Mouse (Mus musculus): ENCODE measurements around the gene Boc.

Boc gene

DNA sequence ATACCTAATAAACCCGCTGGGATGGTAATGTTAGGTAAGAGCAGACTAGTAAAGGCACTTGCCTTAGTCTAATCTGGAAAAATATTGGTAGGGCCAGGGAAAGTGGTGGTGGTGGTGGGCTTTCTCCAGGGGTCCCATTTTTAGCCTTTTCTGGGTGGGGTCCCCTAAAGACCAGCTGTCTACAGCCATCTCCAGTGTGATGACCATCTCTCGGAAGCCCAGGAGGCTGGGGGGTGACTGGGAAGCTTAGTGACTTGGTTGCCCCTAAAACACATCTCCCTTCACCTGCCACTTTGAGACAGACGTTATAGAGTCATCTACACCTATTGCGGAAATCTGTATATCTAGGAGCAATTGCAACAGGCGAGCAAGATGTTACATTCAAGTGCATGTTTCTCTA is 6.0 kb downstream of the Boc start:
- DNase-seq (ENCODE audit: low spot score): no peak

DNA sequence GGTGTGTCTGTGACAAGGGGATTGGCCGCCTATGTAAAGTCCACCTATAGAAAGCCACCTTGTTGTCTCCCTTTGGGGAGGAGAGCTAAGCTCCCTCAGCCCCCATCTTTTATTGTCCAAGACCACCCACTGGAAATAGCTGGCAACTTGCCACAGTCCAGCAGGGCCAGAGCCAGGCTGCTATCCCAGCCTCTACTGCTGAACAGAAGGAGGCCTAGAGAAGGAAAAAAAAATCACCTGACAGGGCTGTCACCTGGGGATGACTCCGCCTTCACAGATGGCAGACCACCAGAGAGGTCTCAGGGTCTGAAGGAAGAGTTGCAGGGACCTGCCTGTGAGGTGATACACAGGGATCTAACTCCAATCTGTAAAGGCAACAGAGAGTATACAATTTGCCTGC is 6.7 kb downstream of the Boc start:
- no peak for DNase-seq (ENCODE audit: low spot score)

DNA sequence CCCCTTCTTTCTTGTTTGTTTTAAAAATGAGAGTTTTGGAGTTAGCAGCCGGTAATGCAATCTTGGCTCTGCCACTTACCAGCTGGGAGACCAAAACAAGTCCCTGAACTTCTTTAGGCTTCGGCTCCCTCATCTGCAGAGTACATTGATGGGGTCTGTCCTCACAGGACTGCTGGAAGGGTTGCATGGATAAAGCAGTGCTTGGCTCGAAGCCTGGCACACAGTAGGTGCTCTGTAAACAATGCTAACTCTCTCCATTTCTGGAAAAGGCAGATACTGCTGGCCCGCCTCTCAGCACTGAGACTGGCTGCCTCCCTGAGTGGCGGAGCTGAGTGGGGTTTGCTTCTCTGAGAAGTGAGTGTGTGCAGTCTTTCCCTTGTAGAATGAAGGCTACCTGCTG is 7.2 kb downstream of the Boc start:
- no peak for DNase-seq (ENCODE audit: low spot score)

DNA sequence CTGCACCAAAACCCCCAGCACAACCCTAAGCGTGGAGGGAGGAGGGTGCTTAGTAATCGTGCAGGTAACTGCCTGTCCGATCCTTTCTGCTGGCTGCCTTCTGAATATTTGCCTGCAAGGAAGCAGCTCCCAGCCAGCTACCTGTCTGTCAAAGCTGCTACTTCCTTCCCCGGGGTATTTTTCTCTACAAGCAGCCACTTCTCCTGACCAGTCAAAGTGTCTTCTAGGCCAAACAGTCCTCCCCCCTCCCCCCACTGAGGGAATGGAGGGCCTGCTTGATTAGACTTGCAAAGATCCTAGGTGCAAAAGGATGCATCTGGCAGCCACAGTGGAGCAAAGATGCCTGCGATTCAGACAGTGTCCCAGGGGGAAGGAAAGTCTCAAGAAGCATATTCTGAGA is 7.9 kb downstream of the Boc start:
- DNase-seq (ENCODE audit: low spot score): no peak

DNA sequence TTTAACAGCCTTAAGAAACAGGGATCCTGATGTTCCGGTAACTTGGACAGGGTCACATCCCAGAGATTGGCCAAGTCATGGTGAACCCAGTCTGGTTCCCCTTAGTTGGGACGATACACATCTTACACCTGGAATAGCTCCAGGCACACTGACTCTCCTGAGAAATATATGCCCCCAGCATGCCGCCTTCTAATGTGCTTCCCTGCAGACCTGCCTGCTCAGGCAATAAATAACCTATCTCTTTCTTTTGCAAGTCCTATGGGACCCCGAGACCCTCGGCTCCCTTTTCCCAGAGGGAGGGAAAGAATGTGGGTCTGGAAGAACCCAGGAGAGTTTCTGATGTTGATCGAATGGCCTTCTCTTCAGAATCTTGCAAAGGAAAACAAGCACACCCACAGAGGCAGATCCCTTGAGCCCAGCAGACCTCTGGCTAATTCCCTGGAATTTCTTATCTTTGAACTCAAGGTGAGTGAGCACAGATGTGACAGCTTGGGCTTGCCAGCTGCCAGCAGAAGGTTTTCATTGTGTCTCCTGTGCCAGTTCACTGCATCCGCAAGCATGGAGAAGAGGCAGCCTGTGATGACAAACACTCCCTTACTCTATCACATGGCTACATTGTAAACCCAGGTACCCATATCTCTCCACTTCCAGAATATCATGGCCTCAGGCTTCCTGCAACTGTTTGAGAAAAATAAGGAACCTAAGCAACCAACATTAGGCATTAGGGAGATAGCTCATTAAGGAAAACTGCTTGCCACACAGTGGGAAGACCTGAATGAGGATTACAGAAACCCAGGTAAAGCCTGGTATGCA is 8.6 kb downstream of the Boc start:
- DNase-seq (ENCODE audit: low spot score): no peak

DNA sequence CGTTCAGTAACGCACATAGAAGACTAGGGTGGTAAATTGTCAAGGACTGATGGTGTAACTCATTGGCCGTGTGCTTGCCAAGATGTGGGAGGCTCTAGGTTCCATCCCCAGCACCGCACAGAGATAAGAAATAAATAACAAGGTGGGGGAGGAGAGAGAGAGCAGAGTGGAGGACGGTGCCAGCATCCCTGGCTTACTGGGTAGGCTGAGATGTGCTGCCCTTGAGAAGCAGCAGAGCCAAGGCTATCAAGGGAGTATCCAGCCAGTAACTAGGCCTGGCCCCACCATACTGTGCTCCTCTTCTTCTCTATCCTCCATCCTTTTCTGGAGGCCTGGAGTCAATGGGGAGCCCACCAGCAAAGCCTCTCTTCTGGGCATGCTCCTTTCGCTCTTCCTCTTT is 9.3 kb downstream of the Boc start:
- DNase-seq (ENCODE audit: low spot score): no peak

DNA sequence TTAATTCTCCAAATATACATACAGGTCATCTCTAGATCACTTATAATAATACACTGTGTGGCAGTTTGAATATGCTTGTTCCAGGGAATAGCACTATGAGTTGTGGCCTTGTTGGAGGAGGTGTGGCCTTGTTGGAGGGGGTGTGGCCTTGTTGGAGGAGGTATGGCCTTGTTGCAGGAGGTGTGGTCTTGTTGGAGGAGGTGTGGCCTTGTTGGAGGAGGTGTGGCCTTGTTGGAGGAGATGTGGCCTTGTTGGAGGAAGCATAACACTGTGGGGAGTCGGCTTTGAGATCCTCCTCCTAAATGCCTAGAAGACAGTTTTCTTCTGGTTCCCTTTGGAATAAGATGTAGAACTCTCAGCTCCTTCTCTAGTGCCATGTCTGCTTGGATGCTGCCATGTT is 10.7 kb downstream of the Boc start:
- no peak for DNase-seq (ENCODE audit: low spot score)

DNA sequence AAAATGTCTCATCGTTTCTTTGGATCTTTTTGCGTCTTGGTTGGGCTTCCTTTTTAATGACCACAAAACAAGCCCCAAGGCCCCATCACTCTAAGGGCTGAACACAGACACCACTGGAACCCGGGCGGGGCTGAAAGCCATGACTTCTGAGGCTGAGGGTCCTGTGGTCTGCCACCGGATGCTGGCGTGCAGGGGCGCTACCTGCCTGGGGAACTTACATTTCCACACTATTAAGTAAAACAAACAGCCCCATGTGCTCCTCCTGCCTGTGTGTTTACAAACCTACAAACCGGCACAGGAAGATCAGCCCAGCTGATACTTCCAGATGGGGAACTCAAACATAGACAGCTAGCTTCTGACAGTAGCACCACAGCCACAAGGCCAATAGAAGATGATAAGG is 11.9 kb downstream of the Boc start:
- no peak for DNase-seq (ENCODE audit: low spot score)

DNA sequence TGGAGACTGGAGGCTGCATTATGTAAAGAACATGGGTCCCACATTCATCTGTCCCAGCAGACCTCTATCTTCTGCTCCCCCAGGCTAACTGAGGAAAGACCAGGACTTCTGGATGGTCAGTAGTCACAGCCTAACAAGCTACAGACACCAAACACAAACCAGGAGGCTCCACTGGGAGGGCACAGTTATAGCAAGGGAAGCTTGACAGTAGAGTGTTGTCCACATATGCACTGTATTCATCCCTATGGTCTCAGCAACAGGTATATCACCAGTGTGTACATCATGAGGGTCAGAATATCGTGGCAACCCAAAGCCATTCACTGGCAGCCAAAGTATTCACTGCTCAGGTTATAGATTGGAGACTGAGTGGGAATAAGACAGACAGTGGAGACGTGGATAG is 12.8 kb downstream of the Boc start:
- no peak for DNase-seq (ENCODE audit: low spot score)

DNA sequence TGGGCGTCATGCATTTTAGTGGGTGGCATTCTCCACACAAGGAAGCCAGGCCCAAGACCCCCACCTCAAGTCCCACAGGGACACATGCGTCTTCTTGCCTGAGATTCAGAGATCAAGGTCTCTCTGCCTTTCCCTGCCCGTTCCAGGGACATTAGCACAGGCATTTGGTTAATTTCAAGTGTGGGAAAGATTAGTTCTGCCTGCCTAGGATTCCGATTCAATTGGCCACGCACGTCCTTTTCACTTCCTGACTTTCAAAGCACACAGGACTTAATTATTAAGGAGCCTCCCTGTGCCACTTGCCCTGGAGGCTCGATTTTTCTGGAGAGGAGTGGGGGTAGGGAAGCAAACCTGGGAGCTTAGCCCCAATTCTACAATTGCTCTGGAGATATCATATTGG is 13.5 kb downstream of the Boc start:
- DNase-seq (ENCODE audit: low spot score): no peak

DNA sequence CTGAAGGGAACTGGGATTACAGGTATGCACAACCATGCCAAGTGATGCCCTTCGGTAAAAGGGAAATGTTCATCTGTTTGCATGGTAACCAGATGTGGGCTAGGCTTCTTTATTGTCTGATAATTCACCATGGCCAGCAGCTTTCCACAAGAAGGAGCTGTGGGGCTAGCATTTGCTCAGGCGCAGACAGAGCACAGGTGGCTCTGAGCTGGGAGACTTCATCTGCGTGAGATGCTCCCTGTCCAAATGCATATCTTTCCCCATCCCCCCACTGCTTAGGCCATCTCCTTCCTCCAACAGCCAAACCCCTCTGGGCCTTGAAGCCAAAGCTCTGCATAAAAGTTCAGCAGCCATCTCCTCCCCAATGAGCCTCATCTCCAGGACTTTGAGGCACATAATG is 15.6 kb downstream of the Boc start:
- DNase-seq (ENCODE audit: low spot score): no peak

DNA sequence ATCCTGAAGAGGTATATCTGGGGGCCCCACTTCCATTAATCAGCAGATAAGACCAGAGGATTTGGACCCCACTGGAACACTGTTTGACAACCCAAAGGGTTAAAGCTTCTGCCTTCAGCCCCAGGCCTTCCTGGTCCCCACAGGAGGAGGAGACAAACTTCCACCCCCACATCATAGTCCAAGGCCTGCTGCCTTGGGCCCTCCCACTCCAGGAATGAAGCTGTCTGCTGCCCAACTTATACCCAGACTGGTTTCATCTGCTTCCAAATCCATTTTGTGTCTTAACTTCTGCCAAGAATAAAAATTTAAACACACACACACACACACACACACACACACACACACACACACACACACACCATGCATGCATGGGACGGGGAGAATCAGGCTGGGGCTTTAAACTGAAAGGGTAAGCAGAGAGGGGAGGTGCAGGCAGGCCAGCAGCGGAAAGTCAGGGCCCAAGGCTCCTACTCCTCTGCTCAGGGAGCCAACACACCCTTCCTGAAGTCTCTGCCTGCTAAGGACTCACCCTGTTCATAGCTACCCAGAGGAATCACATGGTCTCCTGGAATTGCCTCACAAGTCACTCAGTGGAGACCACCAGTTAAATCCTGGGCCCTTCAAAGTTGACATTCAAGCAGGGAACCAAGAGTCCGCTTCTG is 16.5 kb downstream of the Boc start:
- no peak for DNase-seq (ENCODE audit: low spot score)

DNA sequence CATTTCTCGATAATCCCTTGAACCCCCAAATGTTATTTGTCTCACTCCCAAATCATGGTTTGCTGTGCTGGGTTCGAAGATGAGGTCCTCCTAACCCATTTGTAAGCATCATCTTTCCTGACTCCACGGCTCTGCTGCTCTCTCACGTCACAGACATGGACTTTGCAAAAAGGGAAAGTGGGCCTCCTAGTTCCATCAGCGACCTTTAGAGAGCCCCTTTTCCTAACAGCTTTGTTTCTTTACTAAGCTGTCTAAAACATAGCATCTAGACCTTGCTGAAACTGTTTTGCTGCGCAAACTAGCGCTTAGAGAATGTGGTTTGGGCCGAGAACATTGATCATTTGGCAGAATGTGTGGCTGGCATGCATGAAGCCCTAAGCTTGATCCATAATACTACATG is 19.1 kb downstream of the Boc start:
- DNase-seq (ENCODE audit: low spot score): no peak

DNA sequence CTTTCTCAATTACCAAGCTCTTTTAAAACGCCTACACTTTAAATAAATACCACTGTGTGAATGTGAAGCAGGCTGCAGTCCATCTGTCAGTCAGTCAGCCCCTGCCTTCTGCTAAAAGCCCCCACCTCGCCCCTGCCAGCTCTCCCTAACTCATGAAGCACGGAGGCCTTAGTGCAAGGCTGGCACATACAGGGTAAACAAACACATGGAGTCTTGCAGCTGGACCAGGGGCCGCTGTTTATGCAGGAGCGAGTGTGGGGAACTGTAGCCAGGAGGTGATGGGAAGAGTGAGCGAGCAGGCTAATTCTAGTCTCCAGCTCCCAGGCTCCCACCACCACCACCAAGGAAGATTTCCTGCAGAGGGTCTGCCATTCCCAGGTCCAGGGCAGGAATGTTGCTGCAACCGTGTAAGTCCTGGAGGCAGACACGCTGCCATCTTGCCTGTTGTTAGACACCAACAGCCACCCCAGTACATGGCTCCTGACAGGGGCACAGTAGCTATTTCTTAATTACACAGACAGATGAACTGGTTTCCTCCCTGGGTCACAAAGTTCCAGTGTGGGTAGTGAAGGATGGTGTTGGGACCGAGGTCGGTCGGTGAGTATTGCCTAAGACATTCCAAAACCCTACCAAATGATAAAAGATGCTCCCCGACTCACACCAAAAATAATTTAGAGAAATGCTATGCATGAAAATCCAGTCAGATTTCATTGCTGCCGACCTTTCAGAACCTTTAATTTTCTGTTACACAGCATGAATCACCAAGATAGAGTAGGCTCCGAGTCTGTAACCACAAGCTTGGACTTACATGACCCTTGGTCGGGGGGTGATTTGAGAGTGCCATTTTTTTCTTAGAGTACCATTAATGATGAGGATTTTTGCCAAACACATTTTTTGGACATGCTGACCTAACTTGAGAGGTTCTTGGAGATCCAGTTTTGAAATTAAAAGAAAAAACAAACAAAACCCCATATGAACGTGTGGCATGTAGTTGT is 20.0 kb downstream of the Boc start:
- no peak for DNase-seq (ENCODE audit: low spot score)

DNA sequence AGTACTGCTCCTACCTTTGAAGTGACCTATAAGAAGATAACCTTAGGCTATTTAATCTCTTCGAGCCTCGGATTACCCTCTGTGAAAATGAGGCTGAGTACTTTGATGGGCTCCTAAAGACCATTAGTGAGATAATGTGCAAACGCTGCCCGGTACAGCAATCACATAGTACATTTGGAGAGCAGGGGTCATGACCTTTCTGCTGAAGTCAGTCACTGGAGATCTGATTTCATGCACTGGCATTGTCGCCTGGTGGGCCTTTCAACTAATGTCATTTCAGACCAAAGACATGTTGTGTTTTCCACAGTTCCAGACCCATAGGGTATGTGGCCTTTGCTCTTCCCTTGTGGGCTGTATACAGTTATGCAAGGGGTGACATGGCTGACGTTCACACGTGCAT is 24.6 kb downstream of the Boc start:
- DNase-seq (ENCODE audit: low spot score): no peak

DNA sequence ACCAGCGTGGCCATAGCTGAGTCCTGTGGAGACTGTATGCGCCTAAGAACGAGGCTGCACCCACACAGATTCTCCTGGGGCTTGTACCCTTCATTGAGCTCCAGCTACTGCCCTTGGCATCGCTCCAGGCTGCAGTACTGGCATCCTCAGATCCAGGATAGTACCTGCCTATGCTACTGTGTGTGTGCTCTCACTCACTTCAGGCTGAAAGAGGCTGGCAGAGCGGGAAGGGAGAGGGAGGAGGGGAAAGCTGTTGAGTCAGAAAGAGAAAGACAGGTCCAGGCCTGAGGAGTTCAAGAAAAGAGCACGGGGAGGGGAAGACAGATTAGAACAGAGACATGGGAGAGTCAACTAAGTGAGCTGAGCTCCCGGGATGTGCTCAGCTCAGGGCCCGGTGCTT is 25.2 kb downstream of the Boc start:
- no peak for DNase-seq (ENCODE audit: low spot score)

DNA sequence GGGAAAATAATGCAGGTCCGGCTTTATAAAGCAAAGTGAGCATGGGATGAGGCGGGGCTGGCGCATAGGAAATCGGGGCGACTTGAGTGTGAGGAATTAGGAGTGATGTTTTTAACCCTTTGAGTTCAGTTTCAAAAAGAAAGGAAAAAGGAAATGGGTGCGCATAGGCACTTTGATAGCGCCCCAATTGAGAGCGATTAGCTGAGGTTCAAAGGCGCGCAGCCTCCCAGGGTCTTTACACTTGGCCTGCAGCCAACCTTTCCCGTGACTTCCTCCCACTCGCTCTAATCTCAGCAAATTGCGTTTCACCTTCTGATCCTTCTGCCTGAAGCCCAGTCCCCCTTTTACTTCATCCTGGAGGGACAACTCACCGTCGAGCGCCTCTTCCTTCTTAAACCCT is 25.8 kb downstream of the Boc start:
- DNase-seq (ENCODE audit: low spot score): no peak

DNA sequence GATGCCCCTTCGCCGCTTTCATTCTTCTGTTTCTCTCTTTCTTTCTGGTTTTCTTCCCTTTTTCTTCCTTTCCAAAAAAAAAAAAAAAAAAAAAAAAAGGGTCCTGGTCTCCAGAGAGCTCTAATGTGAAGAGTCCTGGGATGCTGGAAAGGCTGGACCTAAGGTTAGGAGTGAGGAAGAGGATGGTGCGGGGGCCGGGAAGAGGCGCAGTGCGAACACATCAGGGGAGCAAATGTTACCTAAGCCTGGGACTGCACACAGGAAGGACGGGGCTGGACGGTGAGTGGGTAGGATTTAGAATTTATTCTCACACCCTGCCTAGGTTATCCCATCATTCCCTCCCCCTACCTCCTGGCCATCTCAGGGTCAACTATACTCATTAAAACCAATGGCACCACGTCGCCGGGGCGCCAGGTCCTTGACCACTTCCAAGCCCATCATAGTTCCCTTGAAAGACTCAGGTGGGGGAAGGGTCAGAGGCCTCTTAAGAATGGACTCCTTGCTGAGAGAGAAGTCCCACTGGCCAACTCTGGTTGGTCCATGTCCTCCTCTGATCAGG is 27.4 kb downstream of the Boc start:
- no peak for DNase-seq (ENCODE audit: low spot score)

DNA sequence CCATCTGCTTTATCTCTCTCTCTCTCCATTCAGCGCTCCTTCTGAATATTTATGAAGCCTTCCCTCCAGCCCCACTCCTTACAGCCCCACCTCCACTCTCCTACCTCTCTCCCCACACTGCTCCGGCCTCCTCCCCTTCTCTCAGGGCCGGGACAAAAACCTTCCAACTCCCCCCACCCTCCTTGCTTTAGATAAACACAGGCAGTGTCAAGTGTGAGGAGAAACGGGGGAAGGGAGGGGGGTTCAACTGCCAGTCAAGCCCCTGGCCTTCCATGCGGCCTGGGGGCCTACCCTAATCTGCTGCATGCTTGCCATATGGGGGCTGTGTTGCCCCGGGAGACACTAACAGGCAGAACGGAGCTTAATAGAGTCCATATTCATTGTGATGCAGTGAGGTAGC is 27.9 kb downstream of the Boc start:
- no peak for DNase-seq (ENCODE audit: low spot score)

DNA sequence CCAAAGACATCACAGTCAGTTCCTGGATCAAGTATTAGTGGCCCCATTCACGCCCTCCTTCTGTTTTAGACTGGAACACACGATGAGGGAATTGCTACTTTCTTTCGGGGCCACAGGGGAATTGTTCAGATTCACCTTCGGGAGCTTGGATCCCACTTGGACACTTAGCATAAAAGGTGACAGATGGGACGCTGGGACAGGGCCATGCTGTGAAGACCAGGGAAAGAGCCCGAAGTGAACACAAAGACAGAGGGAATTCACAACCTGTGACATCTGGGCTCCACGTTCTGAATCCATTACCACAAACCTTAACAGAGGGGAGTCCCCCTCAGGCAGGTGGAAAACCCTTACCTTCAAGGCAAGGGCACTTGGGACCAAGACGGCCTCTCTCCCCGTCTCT is 28.5 kb downstream of the Boc start:
- DNase-seq (ENCODE audit: low spot score): no peak

DNA sequence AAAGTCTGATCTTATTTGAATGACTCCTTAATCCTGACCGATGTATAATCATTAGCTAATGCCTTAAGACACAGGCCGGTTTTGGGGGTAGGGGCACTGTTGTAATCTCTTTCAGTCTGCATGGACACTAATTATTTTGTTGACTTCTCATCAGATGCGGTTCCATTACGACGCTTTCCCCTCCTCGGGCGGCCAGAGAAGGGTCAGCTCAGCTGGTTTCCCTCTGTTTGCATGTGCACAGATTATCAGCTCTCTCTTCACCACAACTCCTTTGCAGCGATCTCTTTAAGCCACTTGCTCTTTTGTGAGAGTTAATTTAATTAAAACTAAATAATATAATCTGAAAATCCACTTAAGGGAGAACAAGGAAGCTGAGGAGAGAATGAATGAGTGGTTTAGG is 29.0 kb downstream of the Boc start:
- DNase-seq (ENCODE audit: low spot score): no peak

DNA sequence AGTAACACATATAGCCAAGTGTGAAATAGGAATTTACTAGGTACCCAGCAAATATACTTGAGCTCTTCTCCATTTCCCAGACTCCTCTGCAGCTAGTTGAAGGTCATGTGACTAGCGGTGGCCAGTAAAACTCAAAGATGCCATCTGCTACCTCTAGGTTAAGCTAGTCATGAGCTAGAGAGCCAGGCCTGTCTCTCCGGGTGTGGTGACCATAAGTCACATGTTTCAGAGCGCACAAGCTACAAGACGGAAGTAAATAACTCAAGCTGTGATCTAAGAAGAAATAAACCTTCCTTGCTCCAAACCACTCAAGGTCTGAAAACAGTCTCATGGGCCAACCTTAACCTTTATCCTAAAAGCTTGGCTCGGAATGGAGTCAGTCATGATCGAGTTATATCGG is 29.7 kb downstream of the Boc start:
- DNase-seq (ENCODE audit: low spot score): no peak
